Mouse (Mus musculus) kidney, adult 2 months (tissue): ENCODE measurements around the gene Parp4. TPM values are rescaled to one million over a fixed set of nuclear protein-coding genes. Genes with fewer than 3 reads are reported as not detected.

Experiments
- DNase-seq: peaks from one replicate; pipeline ENCODE4 v3.0.0; 2021
- H3K27ac ChIP-seq: fragments of 200-500 bp; 2 replicates; pipeline ENCODE4 v1.5.1; 2012; ENCODE audit warnings: low read depth, low read length, control low read depth, inconsistent platforms; ENCODE audit not compliant: insufficient read depth
- H3K27me3 ChIP-seq: fragments of 200-500 bp; replicated peaks from 2 replicates; pipeline ENCODE4 v1.6.1; 2012; ENCODE audit warnings: mild to moderate bottlenecking, moderate library complexity, low read length, inconsistent platforms; ENCODE audit not compliant: control insufficient read depth, insufficient read depth
- H3K36me3 ChIP-seq: fragments of 200-500 bp; 2 replicates; pipeline ENCODE4 v1.6.1; 2012; ENCODE audit warnings: mild to moderate bottlenecking, moderate library complexity, low read length, inconsistent platforms; ENCODE audit not compliant: control insufficient read depth, insufficient read depth
- H3K4me1 ChIP-seq: fragments of 200-500 bp; 2 replicates; pipeline ENCODE4 v1.6.1; 2011; ENCODE audit warnings: low read length; ENCODE audit not compliant: control insufficient read depth, insufficient read depth
- H3K4me3 ChIP-seq: fragments of 200-500 bp; 2 replicates; pipeline ENCODE4 v1.5.1; 2011; ENCODE audit warnings: mild to moderate bottlenecking, low read depth, low read length, control low read depth; ENCODE audit not compliant: insufficient read depth
- CTCF ChIP-seq: fragments of 200-500 bp; conservative IDR thresholded peaks from 2 replicates; pipeline ENCODE4 v1.5.1; 2011; ENCODE audit warnings: low read depth, mild to moderate bottlenecking, control low read depth, low read length, moderate library complexity, mixed read lengths; ENCODE audit not compliant: insufficient read depth, insufficient read length
- POLR2A ChIP-seq: fragments of 200-500 bp; IDR thresholded peaks from one replicate; pipeline ENCODE4 v1.6.1; 2011; ENCODE audit warnings: low read depth, low read length, control low read depth
- WGBS: fragments of 180-500 bp; shearing (Covaris S2); methylation state at CpG from one replicate; pipeline ENCODE4 v1.1.7; 2018; 5-methylcytosine and 5-hydroxymethylcytosine counted together
- polyA plus RNA-seq: library from polyadenylated mRNA; depleted of rRNA; stranded (reverse); fragments of >200 nt; gene quantifications from 2 replicates; pipeline ENCODE4 v1.2.3, GENCODE M21; 2012

Parp4 gene
- polyA plus RNA-seq, 1 experiment: 9.2 TPM

- TF ChIP-seq CTCF: no peak
- no peak for TF ChIP-seq POLR2A
- Histone ChIP-seq H3K36me3 (no peaks in the 10 kb centered on the region; the same call in 1 of the 2 replicates), H3K27me3 (no peaks in the 10 kb centered on the region), H3K4me3 (no peak overlapping the region), H3K4me1 (no peaks in the 10 kb centered on the region), H3K27ac (no peak overlapping the region)
- WGBS: 100% methylated on average over 2 of the region's 2 CpGs
- no peak for DNase-seq
These were observed 20.7 kb upstream of the Parp4 start for GRCm38 (mm10) chr14:56554716-56555115.

GRCm38 (mm10) chr14:56559134-56559533, 16.3 kb upstream of the Parp4 start:
- Histone ChIP-seq H3K4me3 (no peak overlapping the region), H3K36me3 (no peaks in the 10 kb centered on the region; the same call in 1 of the 2 replicates), H3K27me3 (no peaks in the 10 kb centered on the region), H3K27ac (no peak overlapping the region), H3K4me1 (no peaks in the 10 kb centered on the region)
- WGBS: 84% methylated on average over 3 of the region's 3 CpGs
- TF ChIP-seq CTCF (no peak), POLR2A (no peak)
- no peak for DNase-seq

- Histone ChIP-seq H3K36me3 (no peaks in the 10 kb centered on the region; the same call in 1 of the 2 replicates), H3K27me3 (no peaks in the 10 kb centered on the region), H3K27ac (no peak overlapping the region; the same call in 1 of the 2 replicates), H3K4me3 (no peak overlapping the region), H3K4me1 (no peaks in the 10 kb centered on the region; the same call in 1 of the 2 replicates)
- no peak for DNase-seq
- TF ChIP-seq CTCF (no peak), POLR2A (no peak)
- WGBS: 62% methylated on average over 7 of the region's 7 CpGs
These were observed 7.9 kb upstream of the Parp4 start for GRCm38 (mm10) chr14:56567476-56567875.

GRCm38 (mm10) chr14:56569041-56569440, 6.4 kb upstream of the Parp4 start:
- Histone ChIP-seq H3K36me3 (no peaks in the 10 kb centered on the region; the same call in 1 of the 2 replicates), H3K27me3 (no peaks in the 10 kb centered on the region), H3K4me3 (no peak overlapping the region), H3K27ac (no peak overlapping the region), H3K4me1 (no peaks in the 10 kb centered on the region; the same call in 1 of the 2 replicates)
- 80% methylated on average over 4 of the region's 4 CpGs for WGBS
- no peak for TF ChIP-seq POLR2A
- TF ChIP-seq CTCF: no peak
- no peak for DNase-seq

- H3K27ac ChIP-seq: no peak overlapping the region
- DNase-seq: peak; percentile 98
These were observed 3.9 kb upstream of the Parp4 start for GRCm38 (mm10) chr14:56571310-56572093.

GRCm38 (mm10) chr14:56572546-56572945, 2.9 kb upstream of the Parp4 start:
- Histone ChIP-seq H3K36me3 (no peaks in the 10 kb centered on the region), H3K27me3 (no peaks in the 10 kb centered on the region), H3K4me3 (no peak overlapping the region), H3K4me1 (peaks cover 7% of the 10 kb centered on the region; the same call in 1 of the 2 replicates), H3K27ac (no peak overlapping the region)
- WGBS: 64% methylated on average over 2 of the region's 2 CpGs
- TF ChIP-seq CTCF: no peak
- TF ChIP-seq POLR2A: no peak
- no peak for DNase-seq

More at GRCm38 (mm10) chr14:56571310-56572093, 3.9 kb upstream of the Parp4 start:
- H3K36me3 ChIP-seq: no peaks in the 10 kb centered on the region
- no peaks in the 10 kb centered on the region for H3K27me3 ChIP-seq
- under 1% methylated on average over 59 of the region's 59 CpGs for WGBS
- H3K4me1 ChIP-seq: peaks cover 7% of the 10 kb centered on the region; the same call in 1 of the 2 replicates
- peak overlapping the region; percentile 67 for H3K4me3 ChIP-seq
- peak; percentile 10 for TF ChIP-seq POLR2A
- no peak for TF ChIP-seq CTCF

- peaks cover 7% of the 10 kb centered on the region; the same call in 1 of the 2 replicates for H3K4me1 ChIP-seq
- peak overlapping the region; percentile 56; the same call in 1 of the 2 replicates for H3K27ac ChIP-seq
- TF ChIP-seq POLR2A (no peak), CTCF (no peak)
- H3K27me3 ChIP-seq: no peaks in the 10 kb centered on the region
- H3K36me3 ChIP-seq: no peaks in the 10 kb centered on the region
- WGBS: 48% methylated on average over 18 of the region's 18 CpGs
- H3K4me3 ChIP-seq: peak overlapping the region; percentile 76
- no peak for DNase-seq
These were observed 816 bp downstream of the Parp4 start for GRCm38 (mm10) chr14:56575969-56576901.
